Mouse (Mus musculus): ENCODE data around the gene Bpnt1.

Bpnt1 gene

DNA sequence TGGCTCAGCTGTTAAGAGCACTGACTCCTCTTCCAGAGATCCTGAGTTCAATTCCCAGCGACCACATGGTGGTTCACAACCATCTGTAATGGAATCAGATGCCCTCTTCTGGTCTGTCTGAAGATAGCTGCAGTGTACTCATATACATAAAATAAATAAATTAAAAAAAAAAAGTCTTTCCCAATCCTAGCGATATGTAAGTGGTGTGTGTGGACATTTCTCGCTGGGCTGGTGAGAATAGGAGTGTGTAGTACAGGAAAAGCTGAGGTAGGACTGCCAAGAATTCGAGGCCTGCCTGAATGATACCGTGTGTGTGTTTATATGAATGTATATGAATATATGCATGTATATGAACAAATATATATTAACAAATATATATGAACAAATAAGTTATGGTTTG is 585 bp upstream of the Bpnt1 start:
- no peak for DNase-seq (ENCODE audit: low spot score)

- no peak for DNase-seq (ENCODE audit: low spot score)
Observed at GRCm38 (mm10) chr1:185333651-185334050, 1.7 kb downstream of the Bpnt1 start.

GRCm38 (mm10) chr1:185334136-185334535 is 2.2 kb downstream of the Bpnt1 start:
- DNase-seq (ENCODE audit: low spot score), result no peak

DNA sequence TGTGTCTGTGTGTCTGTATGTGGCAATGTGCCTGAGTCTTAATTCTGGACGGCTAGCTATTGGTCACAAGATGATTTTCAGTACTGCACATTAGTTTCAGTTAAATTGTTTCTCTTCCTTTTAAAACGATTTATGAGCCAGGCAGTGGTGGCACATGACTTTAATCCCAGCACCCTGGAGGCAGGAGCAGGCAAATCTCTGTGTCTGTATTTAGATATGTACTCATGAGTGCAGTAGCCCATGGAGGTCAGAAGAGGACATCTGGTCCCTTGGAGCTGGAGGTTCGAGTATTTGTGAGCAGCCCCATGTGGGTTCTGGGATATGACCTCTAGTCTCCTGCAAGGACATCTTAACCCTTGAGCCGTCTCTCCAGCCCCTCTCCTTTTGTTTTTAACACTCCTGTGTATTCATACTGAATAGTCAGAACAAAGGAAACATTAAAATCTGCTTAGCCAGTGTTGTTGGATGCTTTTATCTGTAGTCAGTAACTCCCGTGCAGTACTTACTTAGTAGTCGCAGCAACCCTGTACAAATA is 3.3 kb downstream of the Bpnt1 start:
- DNase-seq (ENCODE audit: low spot score), result no peak

DNA sequence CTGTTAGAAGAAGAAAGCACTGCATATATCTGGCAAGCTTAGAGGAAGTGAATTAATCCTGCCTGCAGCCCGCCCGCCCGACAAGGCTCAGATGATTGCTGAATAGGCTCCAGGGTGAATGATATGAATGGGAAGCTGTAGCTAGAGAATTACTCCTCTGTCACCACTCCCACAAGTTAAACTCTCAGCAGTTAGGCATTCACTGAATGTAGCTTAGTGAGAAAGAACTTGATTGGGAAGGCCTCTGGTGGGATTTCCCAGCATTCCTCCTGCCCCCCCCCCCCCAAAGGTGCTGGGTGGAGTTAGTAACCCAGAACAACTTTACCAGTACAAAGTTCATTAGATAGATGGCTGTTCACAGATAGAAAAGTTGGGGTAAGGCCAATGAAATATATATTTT is 4.6 kb downstream of the Bpnt1 start:
- no peak for DNase-seq (ENCODE audit: low spot score)

GRCm38 (mm10) chr1:185342441-185342840 is 10.5 kb downstream of the Bpnt1 start:
- DNase-seq (ENCODE audit: low spot score), result no peak

- DNase-seq (ENCODE audit: low spot score), result no peak
Observed at GRCm38 (mm10) chr1:185343422-185343821, 11.5 kb downstream of the Bpnt1 start.

- DNase-seq (ENCODE audit: low spot score), result no peak
Observed at GRCm38 (mm10) chr1:185346188-185346587, 14.2 kb downstream of the Bpnt1 start.

DNA sequence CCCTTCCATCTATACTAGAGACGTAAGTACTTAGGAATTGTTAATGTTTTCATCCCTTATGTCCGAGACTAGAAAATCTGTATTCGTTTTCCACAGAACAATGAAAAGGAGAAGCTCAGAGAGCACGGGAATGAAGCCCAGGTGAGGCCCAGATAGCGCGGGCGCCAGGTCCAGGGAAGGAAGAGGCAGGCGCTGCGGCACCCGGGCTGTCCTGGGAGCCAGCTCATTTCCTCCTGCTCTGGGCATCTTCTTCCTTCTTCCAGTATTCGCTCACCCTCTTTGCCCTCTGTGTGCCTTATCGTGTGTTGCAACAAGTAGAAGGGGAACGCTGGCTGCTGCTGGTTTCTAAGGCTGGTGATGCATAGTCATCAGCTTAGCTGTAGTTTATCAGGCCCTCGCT is 17.8 kb downstream of the Bpnt1 start:
- DNase-seq (ENCODE audit: low spot score), result no peak

DNA sequence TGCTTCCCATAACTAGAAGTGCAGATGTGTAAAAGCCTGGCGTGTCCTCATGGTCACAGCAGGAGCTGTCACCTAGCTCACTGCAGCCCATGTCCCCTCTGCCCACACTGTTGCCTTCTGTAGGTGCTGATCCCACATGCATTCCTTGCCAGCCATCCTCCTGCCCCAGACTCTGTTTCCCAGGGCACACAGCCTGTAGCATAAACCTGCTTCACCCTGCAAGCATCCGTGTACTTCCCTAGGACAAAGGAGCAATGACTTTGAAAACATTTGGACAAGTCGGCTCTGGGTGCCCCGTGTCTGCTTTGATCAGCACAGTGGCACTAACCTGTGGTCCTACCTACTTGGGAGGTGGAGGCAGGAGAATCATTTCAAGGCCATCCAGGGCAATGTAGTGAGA is 18.7 kb downstream of the Bpnt1 start:
- no peak for DNase-seq (ENCODE audit: low spot score)

- DNase-seq (ENCODE audit: low spot score), result no peak
Observed at GRCm38 (mm10) chr1:185352151-185352550, 20.2 kb downstream of the Bpnt1 start.

DNA sequence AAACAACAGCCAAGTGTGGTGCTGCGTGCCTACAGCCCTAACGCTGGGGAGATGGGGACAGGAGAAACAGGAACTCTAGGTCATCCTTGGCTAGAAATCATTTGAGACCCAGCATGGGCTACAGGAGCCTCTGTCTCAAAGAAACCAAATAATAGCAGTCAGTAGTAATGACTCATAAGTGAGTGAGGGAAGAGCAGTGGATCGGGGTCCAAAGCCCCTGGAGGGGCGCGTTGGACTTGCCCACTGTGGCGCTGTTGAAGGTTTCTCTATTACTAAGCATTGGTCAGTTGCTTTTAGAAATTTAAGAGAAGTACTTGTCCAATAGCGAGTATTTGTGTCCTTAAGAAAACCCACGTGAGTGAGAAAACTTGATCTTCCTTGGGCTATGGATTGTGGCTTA is 21.4 kb downstream of the Bpnt1 start:
- DNase-seq (ENCODE audit: low spot score), result no peak

- no peak for DNase-seq (ENCODE audit: low spot score)
Observed at GRCm38 (mm10) chr1:185354731-185355130, 22.8 kb downstream of the Bpnt1 start.

GRCm38 (mm10) chr1:185356246-185356645 is 24.3 kb downstream of the Bpnt1 start:
- DNase-seq (ENCODE audit: low spot score), result no peak

DNA sequence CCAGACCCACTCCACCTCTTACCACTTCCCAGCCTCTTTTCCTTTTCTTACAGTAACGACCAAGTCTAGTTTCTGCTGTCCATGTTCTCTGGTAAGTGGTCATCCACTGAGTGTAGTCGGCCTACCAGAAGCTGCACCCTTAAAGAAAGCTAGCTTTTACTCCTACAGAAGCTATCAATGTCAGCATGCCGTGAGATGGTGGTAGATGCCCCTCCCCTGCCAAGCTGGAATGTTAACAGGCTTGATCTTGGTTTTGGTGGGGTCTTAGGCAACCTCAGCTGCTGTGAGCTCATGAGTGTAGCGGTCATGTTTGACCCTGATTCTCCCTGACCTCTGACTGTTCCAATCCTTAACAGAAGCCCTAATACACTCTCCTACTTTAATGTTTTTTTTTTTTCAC is 26.3 kb downstream of the Bpnt1 start:
- DNase-seq (ENCODE audit: low spot score), result no peak

DNA sequence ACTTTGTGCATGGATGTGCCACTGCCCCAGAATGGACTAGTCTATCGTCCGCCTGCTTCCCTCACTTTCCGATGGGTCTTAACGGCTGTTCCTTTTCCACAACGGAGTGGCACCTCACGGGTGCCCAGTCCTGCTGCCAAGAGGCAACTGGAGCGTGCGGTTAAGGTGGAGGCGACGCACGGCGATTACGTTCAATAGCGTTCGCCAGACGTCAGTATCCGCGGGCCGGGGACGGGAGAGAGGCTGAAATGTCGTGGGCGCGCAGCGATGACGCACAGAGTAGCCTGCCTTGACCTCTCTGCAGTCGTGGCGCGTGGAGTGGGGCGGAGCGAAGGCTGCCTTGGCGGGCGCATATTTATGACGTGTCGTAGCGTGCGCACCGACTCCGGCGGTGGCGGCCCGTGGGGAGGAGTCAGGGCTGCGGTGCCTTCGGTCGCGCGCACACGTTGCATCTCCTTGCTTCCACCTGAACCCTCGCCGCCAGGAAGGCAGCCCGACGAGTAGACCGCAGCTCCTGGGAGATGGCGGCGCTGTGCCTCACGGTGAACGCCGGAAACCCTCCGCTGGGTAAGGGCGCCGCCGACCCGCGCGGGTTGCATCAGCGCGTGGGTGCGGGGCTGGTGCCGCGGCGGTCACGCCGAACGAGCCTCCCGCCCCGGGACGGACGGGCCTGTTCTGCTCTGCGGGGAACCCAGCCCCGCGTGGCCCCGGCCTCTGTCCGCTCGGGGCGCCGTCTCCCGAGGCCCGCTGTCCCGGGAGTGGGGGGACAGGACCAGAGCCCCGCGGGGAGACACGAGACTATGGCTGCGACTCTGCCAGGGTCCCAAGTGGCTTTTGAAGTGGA is 30.9 kb downstream of the Bpnt1 start, which contains the start of gene Eprs:
Eprs (plus strand) TSS at position 368 of the 844 bp plus-strand sequence.
- peak; percentile 99 for DNase-seq (ENCODE audit: low spot score)

GRCm38 (mm10) chr1:185363526-185364182 is 31.7 kb downstream of the Bpnt1 start:
- DNase-seq (ENCODE audit: low spot score), result peak; percentile 31

DNA sequence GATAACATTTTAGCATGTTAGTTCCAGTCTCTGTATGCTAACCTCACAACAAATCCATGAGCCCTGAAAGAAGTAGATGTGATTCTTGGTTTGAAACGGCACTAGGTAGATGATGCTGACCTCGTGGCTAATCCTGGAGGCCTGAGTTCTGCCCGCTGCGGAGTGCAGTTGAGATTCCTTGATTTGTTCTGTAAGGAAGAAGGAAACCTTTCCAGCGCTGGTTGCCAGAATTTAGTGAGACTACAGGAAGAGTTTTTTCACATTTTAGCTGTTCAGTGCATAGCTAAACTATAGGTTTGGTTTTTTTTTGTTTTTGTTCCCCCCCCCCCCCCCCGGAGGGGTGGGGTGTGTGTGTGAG is 32.2 kb downstream of the Bpnt1 start:
- no peak for DNase-seq (ENCODE audit: low spot score)

DNA sequence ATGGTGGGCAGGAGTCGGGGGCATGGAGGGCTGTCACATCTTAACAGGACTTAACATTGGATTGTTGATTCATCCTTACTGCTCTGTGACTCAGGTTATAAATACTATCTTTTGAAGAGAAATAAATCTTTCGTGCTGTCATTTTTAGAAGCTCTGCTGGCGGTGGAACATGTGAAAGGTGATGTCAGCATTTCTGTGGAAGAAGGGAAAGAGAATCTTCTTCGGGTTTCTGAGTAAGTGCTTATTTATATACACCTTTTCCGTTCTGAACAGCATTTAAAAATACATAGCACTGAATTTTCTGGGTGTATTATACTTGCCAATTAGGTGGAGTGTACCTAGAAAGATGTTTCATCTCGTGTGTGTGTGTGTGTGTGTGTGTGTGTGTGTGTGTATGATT is 35.4 kb downstream of the Bpnt1 start:
- no peak for DNase-seq (ENCODE audit: low spot score)

DNA sequence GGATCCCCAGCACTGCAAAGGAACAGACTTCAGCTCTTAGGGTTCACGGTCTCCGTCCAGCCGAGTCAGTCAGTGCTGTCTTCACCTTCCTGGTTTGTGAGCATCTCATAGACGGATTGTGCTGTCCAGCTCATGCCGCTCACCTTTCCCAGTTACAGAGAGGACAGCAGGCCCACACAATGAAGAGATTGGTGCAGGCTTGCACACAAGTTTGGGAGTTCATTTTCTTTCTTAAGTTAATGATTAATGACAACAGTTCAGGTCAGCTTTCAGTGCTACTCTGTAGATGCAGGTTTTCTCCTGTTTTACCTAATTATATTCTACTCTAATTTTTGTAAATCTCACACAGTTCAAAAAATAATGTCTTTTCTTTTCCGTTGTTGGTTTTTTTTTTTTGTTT is 38.0 kb downstream of the Bpnt1 start:
- DNase-seq (ENCODE audit: low spot score), result no peak

GRCm38 (mm10) chr1:185376390-185376789 is 44.4 kb downstream of the Bpnt1 start:
- no peak for DNase-seq (ENCODE audit: low spot score)

GRCm38 (mm10) chr1:185377429-185377828 is 45.5 kb downstream of the Bpnt1 start:
- no peak for DNase-seq (ENCODE audit: low spot score)

- DNase-seq (ENCODE audit: low spot score), result no peak
Observed at GRCm38 (mm10) chr1:185401615-185402014, 69.7 kb downstream of the Bpnt1 start.

All from ovary, postnatal 14 days (tissue).